Mouse (Mus musculus) right cerebral cortex, postnatal 4 days (tissue): ENCODE data around the gene Slc16a5.

ENCODE experiments used
- DNase-seq: peaks from one replicate; pipeline ENCODE4 v3.0.0-alpha.2; 2022

Gene Slc16a5

GRCm38 (mm10) chr11:115516942-115517341 lies 54.7 kb downstream of the Slc16a5 start:
- DNase-seq = no peak

GRCm38 (mm10) chr11:115518693-115519092 lies 56.4 kb downstream of the Slc16a5 start:
- DNase-seq = no peak

- no peak for DNase-seq
These were observed 57.3 kb downstream of the Slc16a5 start for GRCm38 (mm10) chr11:115519581-115519980.

- no peak for DNase-seq
These were observed 57.9 kb downstream of the Slc16a5 start for GRCm38 (mm10) chr11:115520218-115520617.

GRCm38 (mm10) chr11:115521080-115521479 lies 58.8 kb downstream of the Slc16a5 start:
- DNase-seq = no peak

GRCm38 (mm10) chr11:115522238-115522637 lies 60.0 kb downstream of the Slc16a5 start:
- DNase-seq = no peak

GRCm38 (mm10) chr11:115522703-115523102 lies 60.4 kb downstream of the Slc16a5 start:
- no peak for DNase-seq
